Mouse (Mus musculus) skeletal muscle tissue, adult 2 months (tissue): ENCODE measurements around the gene Gna13.

Source experiments
- DNase-seq: peaks from one replicate; pipeline ENCODE4 v3.0.0-alpha.2; 2012; ENCODE audit warnings: low read depth, low spot score

Gna13 gene

GRCm38 (mm10) chr11:109349652-109350316 lies 12.8 kb upstream of the Gna13 start:
- DNase-seq = no peak

GRCm38 (mm10) chr11:109350317-109350714 lies 12.3 kb upstream of the Gna13 start:
- no peak for DNase-seq

- no peak for DNase-seq
These were observed 11.1 kb upstream of the Gna13 start for GRCm38 (mm10) chr11:109351489-109351888.

GRCm38 (mm10) chr11:109353391-109354235 lies 9.0 kb upstream of the Gna13 start:
- no peak for DNase-seq

GRCm38 (mm10) chr11:109354236-109354613 lies 8.4 kb upstream of the Gna13 start:
- no peak for DNase-seq

GRCm38 (mm10) chr11:109355771-109356388 lies 6.8 kb upstream of the Gna13 start:
- peak; percentile 74 for DNase-seq

- DNase-seq = no peak
These were observed 5.5 kb upstream of the Gna13 start for GRCm38 (mm10) chr11:109357171-109357570.

- DNase-seq = no peak
These were observed 4.1 kb upstream of the Gna13 start for GRCm38 (mm10) chr11:109358549-109358948.

GRCm38 (mm10) chr11:109359043-109359752 lies 3.4 kb upstream of the Gna13 start:
- no peak for DNase-seq

GRCm38 (mm10) chr11:109360102-109360501 lies 2.5 kb upstream of the Gna13 start:
- DNase-seq = no peak

GRCm38 (mm10) chr11:109360581-109361040 lies 2.0 kb upstream of the Gna13 start:
- DNase-seq = no peak

GRCm38 (mm10) chr11:109361241-109361630 lies 1.4 kb upstream of the Gna13 start:
- DNase-seq = no peak

GRCm38 (mm10) chr11:109361631-109362462 lies 784 bp upstream of the Gna13 start:
- DNase-seq = peak; percentile 82

GRCm38 (mm10) chr11:109363191-109364133 lies 831 bp downstream of the Gna13 start:
- no peak for DNase-seq

- DNase-seq = no peak
These were observed 1.7 kb downstream of the Gna13 start for GRCm38 (mm10) chr11:109364337-109364736.

GRCm38 (mm10) chr11:109364881-109365280 lies 2.2 kb downstream of the Gna13 start:
- DNase-seq = no peak

- DNase-seq = no peak
These were observed 3.2 kb downstream of the Gna13 start for GRCm38 (mm10) chr11:109365818-109366217.

- DNase-seq = no peak
These were observed 4.4 kb downstream of the Gna13 start for GRCm38 (mm10) chr11:109366802-109367579.

GRCm38 (mm10) chr11:109369026-109369637 lies 6.5 kb downstream of the Gna13 start:
- no peak for DNase-seq
